Mouse (Mus musculus) heart, adult 2 months (tissue): ENCODE data around the gene Sh3bp1.

Experiments used
- CTCF ChIP-seq: fragments of 200-600 bp; IDR thresholded peaks from 2 replicates; pipeline ENCODE4 v1.8.1; 2022; ENCODE audit warnings: antibody characterized with exemption, mild to moderate bottlenecking, moderate library complexity
- EP300 ChIP-seq: fragments of 200-500 bp; IDR thresholded peaks from 2 replicates; pipeline ENCODE4 v1.6.1; 2011; ENCODE audit warnings: low read depth, low read length, control low read depth; ENCODE audit not compliant: insufficient read depth

DNA sequence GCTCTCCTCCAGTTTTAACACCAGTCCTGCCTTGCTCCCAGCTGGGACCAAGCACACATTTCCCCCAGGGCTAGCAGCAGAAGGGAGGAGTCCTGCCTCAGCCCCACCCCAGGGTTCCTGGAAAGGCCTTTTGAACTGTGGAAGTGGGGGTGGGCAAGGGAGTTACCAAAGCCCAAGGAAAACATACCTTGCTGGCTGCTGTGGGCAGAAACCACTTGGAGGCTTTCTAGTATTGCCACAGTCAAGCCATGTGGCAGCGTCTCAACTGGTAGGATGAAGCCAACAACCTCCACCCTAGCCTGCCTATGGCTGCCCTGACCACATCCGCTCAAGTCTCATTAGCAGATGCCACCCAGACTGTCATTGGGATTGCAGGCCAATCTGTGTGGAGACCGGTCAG is 3.4 kb upstream of the Sh3bp1 start:
- TF ChIP-seq CTCF (no peak), EP300 (no peak)
